Mouse (Mus musculus): ENCODE measurements at regions not wholly inside any gene's neighbourhood (a gene's known extent, or its start where the extent isn't known, plus 50 kb on each side); places are given as distances from the start of the nearest gene placed in this dataset.

DNA sequence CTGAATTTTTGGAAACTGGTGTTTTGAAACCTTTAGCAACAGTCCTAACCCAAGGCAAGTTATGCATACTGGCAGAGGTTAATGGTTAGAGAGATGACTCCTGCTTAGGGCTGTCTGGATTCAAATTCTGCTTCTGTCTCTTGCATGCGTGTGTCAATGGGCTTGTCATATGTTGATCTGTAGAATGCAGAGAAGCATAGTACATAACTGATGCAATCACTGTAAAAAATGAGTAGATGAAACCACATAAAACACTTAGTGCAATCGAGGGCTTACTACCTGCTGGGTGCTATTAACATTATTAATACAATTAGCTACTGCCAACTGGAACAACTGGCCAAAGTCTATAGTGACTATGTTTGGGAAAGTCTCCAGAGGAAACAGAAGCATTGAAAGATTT, 163.3 kb downstream of the Fzd1 start:
- TF ChIP-seq CTCF (IDR thresholded peaks at IDR 0.05; ENCODE audit: control insufficient read depth, insufficient read depth, insufficient replicate concordance, low read depth, low read length), result no peak
- TF ChIP-seq POLR2A (IDR thresholded peaks at IDR 0.05; ENCODE audit: control insufficient read depth, low read depth, low read length), result no peak
